Mouse (Mus musculus): ENCODE results near the gene Wrap53. TPM values are rescaled to one million over a fixed set of nuclear protein-coding genes. Genes with fewer than 3 reads are reported as not detected.

Gene Wrap53
- total RNA-seq, 4 experiments from 2014 or later = 9.1 to 11.9 (median 11.0) TPM

DNA sequence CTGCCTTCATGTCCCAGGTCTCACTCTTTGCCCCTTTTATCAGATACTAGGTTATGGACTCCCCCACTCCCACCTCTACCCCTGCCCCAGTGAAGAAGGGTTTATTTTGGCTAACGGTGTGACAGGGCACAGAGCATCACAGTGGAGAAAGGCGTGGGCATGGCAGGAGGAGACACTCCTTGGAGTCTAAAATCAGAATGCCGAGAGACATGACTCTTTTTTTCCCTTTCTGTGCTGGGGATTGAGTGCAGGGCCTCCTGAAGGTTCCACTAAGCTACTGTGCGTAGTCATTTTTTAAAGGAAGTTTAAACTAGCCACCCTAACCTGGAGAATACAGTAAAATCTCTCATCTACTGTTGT, 52.0 kb downstream of the Wrap53 start:
- DNase-seq = no peak

DNA sequence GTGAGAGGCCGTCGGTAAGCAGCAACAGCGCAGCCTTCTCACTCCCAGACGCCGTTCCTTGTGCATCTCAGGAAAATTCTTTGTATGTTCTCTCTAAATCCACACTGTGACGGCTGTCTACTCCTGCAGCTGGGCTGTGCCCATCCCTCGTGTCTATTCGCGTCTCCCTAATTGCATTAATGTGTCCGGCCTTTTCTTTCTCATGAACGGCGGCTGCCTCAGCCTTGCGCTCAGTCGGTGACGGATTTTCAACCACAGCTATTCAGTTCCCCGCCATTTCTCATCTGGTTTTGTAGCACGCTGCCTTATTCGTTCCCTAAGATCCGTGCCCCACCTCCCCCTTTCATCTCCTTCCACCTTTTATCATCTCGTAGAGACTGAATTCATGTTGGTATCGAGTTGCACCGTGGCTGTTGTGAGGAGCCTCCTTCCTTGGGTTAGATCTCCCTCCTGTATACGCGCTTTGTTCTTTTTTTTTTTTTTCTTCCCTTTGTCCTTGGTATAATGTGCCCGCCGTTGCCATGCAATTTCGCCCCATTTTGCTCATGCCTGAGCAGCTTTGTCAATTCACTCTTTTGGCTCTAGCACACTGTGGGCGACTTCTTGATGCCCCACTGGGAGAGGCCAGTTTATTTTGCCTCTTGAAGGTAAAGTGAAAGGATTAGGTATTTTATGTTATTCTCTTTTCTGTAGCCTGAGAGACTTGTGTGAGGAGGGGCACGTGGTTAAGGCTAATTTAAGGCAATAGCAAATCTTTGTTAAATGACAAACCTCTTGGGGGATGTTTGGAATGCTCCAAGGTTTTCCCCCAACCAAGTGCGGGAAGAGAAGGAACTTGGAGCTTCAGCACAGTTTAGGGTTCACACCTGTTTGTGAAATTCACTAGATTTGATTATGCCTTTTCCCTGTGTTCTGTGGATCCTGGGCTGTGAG, 52.7 kb downstream of the Wrap53 start:
- DNase-seq = no peak

DNA sequence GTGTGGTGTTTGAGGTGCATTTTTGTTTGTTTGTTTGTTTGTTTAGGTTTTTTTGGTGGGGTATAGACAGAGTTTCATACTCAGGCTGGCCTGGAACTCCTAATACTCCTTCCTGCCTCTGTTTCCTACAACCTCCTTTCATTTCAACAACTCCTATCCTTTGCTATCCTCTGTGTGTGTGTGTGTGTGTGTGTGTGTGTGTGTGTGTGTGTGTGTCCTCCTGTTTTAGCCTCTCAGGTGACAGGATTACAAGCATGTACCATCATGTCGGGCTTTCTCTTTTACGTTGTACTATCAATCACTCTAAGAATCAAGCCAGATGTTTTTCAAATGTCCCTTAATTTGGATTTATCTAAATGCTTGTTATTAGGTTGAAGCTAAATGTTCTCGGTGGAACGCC, 53.4 kb downstream of the Wrap53 start:
- no peak for DNase-seq

DNA sequence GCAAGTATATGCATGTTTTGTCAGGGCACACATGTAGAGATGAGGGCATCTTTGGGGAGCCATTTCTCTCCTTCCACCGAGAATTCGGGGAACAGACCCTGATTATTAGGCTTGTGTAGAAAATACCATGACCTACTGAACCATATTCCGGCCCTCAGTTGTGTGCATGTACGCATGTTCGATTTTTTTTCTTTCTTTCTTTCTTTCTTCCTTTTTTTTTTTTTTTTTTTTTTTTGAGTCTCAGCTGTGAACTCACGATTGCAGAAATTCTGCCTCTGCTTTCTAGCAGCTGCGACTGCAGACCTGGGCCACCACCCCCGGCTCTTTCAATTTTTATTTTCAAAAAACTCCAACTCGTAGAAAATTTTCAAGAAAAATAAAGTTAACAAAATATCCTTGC, 54.4 kb downstream of the Wrap53 start:
- no peak for DNase-seq

DNA sequence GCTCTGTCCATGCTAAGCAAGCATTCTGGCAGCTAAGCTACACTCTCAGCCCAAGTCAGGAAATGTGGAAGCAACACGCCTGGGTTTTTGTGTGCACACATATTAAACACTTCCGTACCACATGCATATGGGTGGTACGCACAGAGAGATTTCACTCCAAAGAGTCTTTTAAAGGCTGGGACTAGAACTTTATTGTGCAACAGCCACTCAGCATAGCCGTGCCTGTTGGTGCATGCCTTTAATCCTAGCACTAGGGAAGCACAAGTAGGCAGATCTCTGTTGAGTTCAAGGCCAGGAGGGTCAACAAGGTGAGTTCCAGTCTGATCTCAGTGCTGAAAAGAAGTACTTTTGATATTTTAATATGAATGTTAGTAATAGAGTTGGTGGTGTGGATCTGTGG, 56.4 kb downstream of the Wrap53 start:
- no peak for DNase-seq

DNA sequence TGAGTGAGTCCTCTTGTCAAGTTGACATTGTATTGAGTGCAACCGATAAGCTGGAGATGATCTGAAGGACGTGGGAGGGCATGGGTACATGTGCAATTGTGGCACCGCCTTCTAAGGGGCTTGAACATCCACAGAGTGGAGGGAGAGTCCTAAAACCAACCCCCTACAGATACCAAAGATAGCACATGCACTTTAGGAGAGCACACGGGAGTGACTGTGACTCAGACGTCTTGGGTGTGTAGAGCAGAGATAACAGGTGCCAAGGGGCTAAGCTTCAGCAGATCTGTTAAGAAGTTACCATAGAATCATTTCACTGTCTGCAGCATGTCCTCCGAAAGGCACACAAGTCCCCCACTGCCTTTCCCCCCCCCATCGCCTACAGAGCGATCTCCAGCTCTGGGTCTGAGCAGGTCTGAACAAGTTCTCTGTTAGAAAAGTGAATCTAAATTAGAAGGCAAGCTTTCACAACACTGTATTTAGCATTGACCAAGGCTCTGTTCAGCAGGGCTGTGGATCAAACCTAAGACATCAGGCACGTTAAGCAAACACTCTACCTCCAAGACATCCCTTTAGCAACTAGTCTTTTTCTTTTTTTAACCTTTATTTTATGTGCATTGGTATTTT, 58.4 kb downstream of the Wrap53 start:
- DNase-seq = no peak

DNA sequence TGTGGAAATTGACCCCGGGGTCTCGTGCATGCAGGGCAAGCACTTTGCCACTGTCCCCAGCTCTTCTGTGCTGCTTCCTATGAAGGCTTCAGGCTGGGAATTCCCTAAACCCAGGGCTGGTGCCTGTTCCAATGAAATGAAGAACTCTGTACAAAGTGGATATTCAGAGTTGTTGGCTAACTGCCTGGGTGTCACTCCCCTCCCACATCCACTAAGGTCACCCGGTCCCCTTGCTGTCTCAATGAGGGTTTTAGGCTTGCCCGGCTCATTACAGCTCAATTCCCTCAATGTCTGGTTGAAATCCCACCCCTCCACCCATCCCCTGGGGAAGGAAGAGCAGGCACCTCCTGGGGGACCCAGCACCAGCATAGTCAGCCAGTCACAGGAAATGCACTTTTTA, 60.1 kb downstream of the Wrap53 start:
- no peak for DNase-seq

DNA sequence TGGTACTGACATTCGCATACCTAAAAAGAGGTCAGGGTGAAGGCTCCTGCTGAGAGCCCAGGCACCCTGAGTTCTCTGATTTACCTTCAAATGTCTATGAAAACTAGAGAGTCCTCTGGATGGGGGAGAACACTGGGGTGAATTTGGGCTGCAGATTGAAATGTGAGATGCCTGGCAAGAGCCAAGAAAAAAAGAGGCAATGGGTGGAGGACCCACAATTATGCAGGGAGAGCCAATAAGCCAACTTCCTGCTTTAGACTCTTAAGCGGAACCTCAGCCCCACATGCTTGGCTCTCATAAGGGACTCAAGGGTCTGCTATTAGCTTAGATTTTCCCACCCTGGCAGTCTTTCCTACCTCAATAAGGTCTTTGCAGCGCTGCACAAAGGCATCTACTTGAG, 63.4 kb downstream of the Wrap53 start:
- DNase-seq = no peak

DNA sequence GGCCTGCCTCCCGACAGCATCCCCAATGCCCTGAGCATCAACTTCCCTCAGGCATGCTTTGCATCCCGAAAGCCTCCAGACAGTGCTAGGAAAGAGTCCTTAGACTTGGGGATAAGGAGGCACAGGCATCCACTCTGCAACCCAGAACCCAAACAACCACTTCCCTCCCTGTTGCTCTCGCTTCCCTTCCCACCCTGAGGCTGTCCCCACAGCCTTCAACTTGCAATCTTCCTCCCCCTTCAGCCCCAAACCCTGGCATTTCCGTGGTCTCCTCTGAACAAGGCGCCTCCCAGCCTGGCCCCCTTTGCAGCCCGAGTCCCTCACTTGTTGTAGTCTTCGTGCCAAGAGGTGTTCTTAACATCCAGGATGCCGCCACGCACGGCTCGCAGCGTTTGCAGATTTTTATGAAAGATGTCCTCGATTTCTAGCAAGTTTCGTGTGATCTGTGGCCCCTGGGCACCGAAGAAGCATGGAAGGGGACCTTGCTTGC, 63.9 kb downstream of the Wrap53 start:
- no peak for DNase-seq

DNA sequence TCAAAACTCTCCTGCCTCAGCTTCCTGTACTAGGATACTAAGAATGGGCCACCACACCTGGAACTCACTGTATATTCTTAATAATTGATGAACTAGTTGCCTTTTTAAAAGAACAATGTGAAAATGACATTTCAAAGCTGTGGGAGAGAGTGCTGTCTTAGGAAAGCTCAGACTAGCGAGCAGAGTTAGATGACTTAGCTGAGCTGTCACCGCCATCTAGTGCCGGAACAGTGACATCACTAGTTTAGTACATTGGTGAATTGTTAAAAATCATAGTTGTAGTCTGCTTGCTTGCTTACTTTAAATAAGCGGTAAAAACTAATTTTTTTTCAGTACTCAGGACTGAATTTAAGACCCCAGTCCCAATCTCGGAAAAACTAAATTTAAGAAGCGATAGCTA, 66.2 kb downstream of the Wrap53 start:
- peak; percentile 14 for DNase-seq

Other genes starting within 250 kb of the Wrap53 start
- gene Rnf227, start 239.8 kb downstream of the Wrap53 start, total RNA-seq (2022) = 10 to 100 TPM in 1 of 4 experiments, 1 to 10 TPM in 3; 5.0 to 10.2 (median 6.7) TPM
- gene Chd3, start 210.8 kb downstream of the Wrap53 start, total RNA-seq (2022) = 100 to 1,000 TPM in 2 of 4 experiments, 10 to 100 TPM in 2; 89.8 to 169 (median 115) TPM
- 100 to 1,000 TPM; 138 to 160 (median 154) TPM for gene Naa38, start 184.8 kb downstream of the Wrap53 start, total RNA-seq (2022)
- 10 to 100 TPM; 53.9 to 65.7 (median 60.5) TPM for gene Cyb5d1, start 184.6 kb downstream of the Wrap53 start, total RNA-seq (2022)
- 10 to 100 TPM in 2 of 4 experiments, 1 to 10 TPM in 2; 6.3 to 16.0 (median 10.4) TPM for gene Tmem88, start 182.0 kb downstream of the Wrap53 start, total RNA-seq (2022)
- 10 to 100 TPM; 20.4 to 44.2 (median 35.1) TPM for gene Kdm6b, start 166.6 kb downstream of the Wrap53 start, total RNA-seq (2022)
- gene Dnah2, start 31.1 kb downstream of the Wrap53 start, total RNA-seq (2022) = 1 to 10 TPM in 1 of 4 experiments, under 1 TPM in 3; 0.14 to 1.0 (median 0.70) TPM
- under 1 TPM; 0.77 to 0.86 (median 0.81) TPM for gene Efnb3, start 20.1 kb downstream of the Wrap53 start, total RNA-seq (2022)
- 10 to 100 TPM; 57.6 to 71.1 (median 64.0) TPM for gene Trp53, start 104 bp upstream of the Wrap53 start, total RNA-seq (2022)
- 10 to 100 TPM; 22.5 to 47.8 (median 38.2) TPM for gene Atp1b2, start 25.7 kb upstream of the Wrap53 start, total RNA-seq (2022)
- not detected for gene Shbg, start 37.6 kb upstream of the Wrap53 start, total RNA-seq (2022)
- 10 to 100 TPM in 2 of 4 experiments, 1 to 10 TPM in 2; 7.3 to 17.8 (median 12.8) TPM for gene Sat2, start 41.8 kb upstream of the Wrap53 start, total RNA-seq (2022)
- gene Fxr2, start 52.7 kb upstream of the Wrap53 start, total RNA-seq (2022) = 100 to 1,000 TPM in 1 of 4 experiments, 10 to 100 TPM in 3; 75.8 to 112 (median 91.2) TPM
- not detected for gene Sox15, start 75.1 kb upstream of the Wrap53 start, total RNA-seq (2022)
- 100 to 1,000 TPM; 107 to 123 (median 113) TPM for gene Mpdu1, start 82.4 kb upstream of the Wrap53 start, total RNA-seq (2022)
- gene Cd68, start 85.9 kb upstream of the Wrap53 start, total RNA-seq (2022) = 10 to 100 TPM; 17.9 to 43.8 (median 30.0) TPM
- gene Eif4a1, start 92.2 kb upstream of the Wrap53 start, total RNA-seq (2022) = 100 to 1,000 TPM; 500 to 614 (median 555) TPM
- gene Senp3, start 101.8 kb upstream of the Wrap53 start, total RNA-seq (2022) = 10 to 100 TPM; 72.5 to 92.1 (median 85.0) TPM
- gene Tnfsf13, start 105.5 kb upstream of the Wrap53 start, total RNA-seq (2022) = 1 to 10 TPM; 2.5 to 7.3 (median 4.5) TPM
- 10 to 100 TPM; 24.1 to 47.6 (median 36.3) TPM for gene Tnfsf12, start 115.6 kb upstream of the Wrap53 start, total RNA-seq (2022)
- 1 to 10 TPM; 3.4 to 8.4 (median 7.9) TPM for gene Tnfsfm13, start 115.8 kb upstream of the Wrap53 start, total RNA-seq (2022)
- gene Polr2a, start 178.4 kb upstream of the Wrap53 start, total RNA-seq (2022) = 100 to 1,000 TPM in 2 of 4 experiments, 10 to 100 TPM in 2; 85.2 to 125 (median 101) TPM
- not detected for gene Slc35g3, start 181.7 kb upstream of the Wrap53 start, total RNA-seq (2022)
- gene Zbtb4, start 185.7 kb upstream of the Wrap53 start, total RNA-seq (2022) = 100 to 1,000 TPM in 2 of 4 experiments, 10 to 100 TPM in 2; 73.0 to 121 (median 97.6) TPM
- 1 to 10 TPM; 1.5 to 8.1 (median 5.0) TPM for gene Chrnb1, start 215.7 kb upstream of the Wrap53 start, total RNA-seq (2022)
- gene Fgf11, start 221.6 kb upstream of the Wrap53 start, total RNA-seq (2022) = 10 to 100 TPM in 2 of 4 experiments, 1 to 10 TPM in 2; 2.5 to 32.7 (median 16.9) TPM
- 1 to 10 TPM in 1 of 4 experiments, under 1 TPM in 3; 0.45 to 1.1 (median 0.72) TPM for gene Tmem102, start 225.4 kb upstream of the Wrap53 start, total RNA-seq (2022)
- gene Gm39566, start 235.0 kb upstream of the Wrap53 start, total RNA-seq (2022) = not detected
- gene Spem2, start 238.2 kb upstream of the Wrap53 start, total RNA-seq (2022) = not detected
- under 1 TPM in 1 of 4 experiments, not detected in 3; 0.38 TPM for gene Spem1, start 241.9 kb upstream of the Wrap53 start, total RNA-seq (2022)